Mouse (Mus musculus): ENCODE data around the gene Abraxas1. TPM values are rescaled to one million over a fixed set of nuclear protein-coding genes. Genes with fewer than 3 reads are reported as not detected.

Abraxas1 gene
- total and polyA plus RNA-seq, 3 experiments, result 14.6 to 61.7 (median 40.5) TPM

DNA sequence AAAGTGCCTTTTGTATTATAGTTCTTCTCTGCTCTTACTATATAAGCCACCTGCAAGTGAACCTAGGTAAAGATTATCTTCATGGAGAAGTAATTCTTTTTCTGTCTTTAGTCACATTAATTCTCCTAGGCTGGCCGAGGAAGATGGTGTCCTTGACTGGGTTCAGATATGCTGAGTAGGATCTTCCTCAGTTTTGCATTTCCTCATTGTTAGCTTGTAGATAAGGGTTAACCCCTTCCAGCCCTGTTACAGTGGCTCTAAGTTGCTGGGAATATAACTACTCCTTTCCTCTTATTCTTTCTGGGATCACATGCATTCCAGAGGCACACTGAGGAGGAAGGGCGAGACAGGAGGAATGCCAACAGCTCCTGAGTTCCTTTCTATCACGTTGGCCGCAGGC, 40.4 kb upstream of the Abraxas1 start:
- H3K27me3 ChIP-seq (ENCODE audit: insufficient read depth, low read length), result no peaks in the 10 kb centered on the region
- TF ChIP-seq CTCF (IDR thresholded peaks at IDR 0.05; ENCODE audit: low read depth, low read length) (no peak), GATA1 (IDR thresholded peaks at IDR 0.05; ENCODE audit: borderline replicate concordance, low read length) (no peak), POLR2AphosphoS5 (IDR thresholded peaks at IDR 0.05; ENCODE audit: insufficient replicate concordance, low read depth, low read length) (no peak), GATA2 (IDR thresholded peaks at IDR 0.05; ENCODE audit: borderline replicate concordance, low read depth, low read length) (no peak), TAL1 (conservative IDR thresholded peaks at IDR 0.05; ENCODE audit: low read depth, low read length) (no peak)
- no peaks in the 10 kb centered on the region for H3K4me1 ChIP-seq (ENCODE audit: insufficient read depth, low read depth, low read length)
- ATAC-seq (ENCODE audit: extremely low read depth, insufficient number of reproducible peaks, low FRiP score, poor library complexity, severe bottlenecking) (no peak), DNase-seq (ENCODE audit: low spot score) (no peak)
- 0 out of 2 replicates have a peak, but pooled peaks cover 2% of the 10 kb centered on the region for H3K9me3 ChIP-seq (replicated peaks)
- H3K36me3 ChIP-seq (replicated peaks), result no peaks in the 10 kb centered on the region
- no peak overlapping the region for H3K4me3 ChIP-seq (ENCODE audit: low read depth, low read length)

DNA sequence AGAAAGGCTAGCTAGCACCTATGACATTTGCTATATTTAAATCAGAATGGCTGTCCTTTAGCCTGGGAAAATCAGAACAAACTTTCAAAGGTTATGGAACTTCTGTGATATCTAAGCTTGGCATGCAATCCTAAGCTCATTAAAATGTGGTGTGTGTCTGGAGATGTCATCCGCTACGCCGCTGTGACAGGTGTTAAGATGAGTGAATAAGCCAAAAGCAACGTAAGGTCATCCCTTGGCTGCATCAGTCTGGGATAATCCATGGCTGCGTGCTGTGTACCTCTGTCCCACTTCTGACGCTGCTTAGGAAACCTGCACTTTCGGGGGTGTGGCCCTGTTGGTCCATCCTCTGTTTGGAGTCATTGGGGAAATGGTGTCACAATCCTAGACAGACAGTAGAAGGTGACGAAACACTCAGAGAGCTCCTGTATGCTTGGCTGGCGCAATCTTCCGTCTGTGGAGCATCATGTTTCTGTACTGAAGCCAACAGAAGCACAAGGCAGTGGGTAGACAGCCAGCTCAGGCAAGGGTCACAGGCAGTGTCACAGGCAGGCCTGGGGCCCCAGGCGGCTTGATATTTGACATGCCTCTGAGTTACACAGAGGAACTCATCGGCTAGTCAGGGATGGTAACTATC, 39.8 kb upstream of the Abraxas1 start:
- DNase-seq (ENCODE audit: low spot score) (no peak), ATAC-seq (ENCODE audit: extremely low read depth, insufficient number of reproducible peaks, low FRiP score, poor library complexity, severe bottlenecking) (no peak)
- Histone ChIP-seq H3K4me1 (ENCODE audit: insufficient read depth, low read depth, low read length) (no peaks in the 10 kb centered on the region), H3K4me3 (ENCODE audit: low read depth, low read length) (no peak overlapping the region), H3K27me3 (ENCODE audit: insufficient read depth, low read length) (no peaks in the 10 kb centered on the region), H3K9me3 (replicated peaks) (0 out of 2 replicates have a peak, but pooled peaks cover 2% of the 10 kb centered on the region), H3K36me3 (replicated peaks) (no peaks in the 10 kb centered on the region)
- TF ChIP-seq CTCF (IDR thresholded peaks at IDR 0.05; ENCODE audit: low read depth, low read length) (no peak), POLR2AphosphoS5 (IDR thresholded peaks at IDR 0.05; ENCODE audit: insufficient replicate concordance, low read depth, low read length) (no peak), GATA1 (IDR thresholded peaks at IDR 0.05; ENCODE audit: borderline replicate concordance, low read length) (no peak), GATA2 (IDR thresholded peaks at IDR 0.05; ENCODE audit: borderline replicate concordance, low read depth, low read length) (no peak), TAL1 (conservative IDR thresholded peaks at IDR 0.05; ENCODE audit: low read depth, low read length) (no peak)

- DNase-seq (ENCODE audit: low spot score) (no peak), ATAC-seq (ENCODE audit: extremely low read depth, insufficient number of reproducible peaks, low FRiP score, poor library complexity, severe bottlenecking) (no peak)
- no peaks in the 10 kb centered on the region for H3K9me3 ChIP-seq (replicated peaks)
- no peaks in the 10 kb centered on the region for H3K4me1 ChIP-seq (ENCODE audit: insufficient read depth, low read depth, low read length)
- H3K4me3 ChIP-seq (ENCODE audit: low read depth, low read length), result no peak overlapping the region
- H3K36me3 ChIP-seq (replicated peaks), result no peaks in the 10 kb centered on the region
- no peaks in the 10 kb centered on the region for H3K27me3 ChIP-seq (ENCODE audit: insufficient read depth, low read length)
- TF ChIP-seq POLR2AphosphoS5 (IDR thresholded peaks at IDR 0.05; ENCODE audit: insufficient replicate concordance, low read depth, low read length) (no peak), GATA2 (IDR thresholded peaks at IDR 0.05; ENCODE audit: borderline replicate concordance, low read depth, low read length) (no peak), TAL1 (conservative IDR thresholded peaks at IDR 0.05; ENCODE audit: low read depth, low read length) (no peak), CTCF (IDR thresholded peaks at IDR 0.05; ENCODE audit: low read depth, low read length) (no peak), GATA1 (IDR thresholded peaks at IDR 0.05; ENCODE audit: borderline replicate concordance, low read length) (no peak)
Measured at GRCm38 (mm10) chr5:100856552-100856951, 35.8 kb upstream of the Abraxas1 start.

DNA sequence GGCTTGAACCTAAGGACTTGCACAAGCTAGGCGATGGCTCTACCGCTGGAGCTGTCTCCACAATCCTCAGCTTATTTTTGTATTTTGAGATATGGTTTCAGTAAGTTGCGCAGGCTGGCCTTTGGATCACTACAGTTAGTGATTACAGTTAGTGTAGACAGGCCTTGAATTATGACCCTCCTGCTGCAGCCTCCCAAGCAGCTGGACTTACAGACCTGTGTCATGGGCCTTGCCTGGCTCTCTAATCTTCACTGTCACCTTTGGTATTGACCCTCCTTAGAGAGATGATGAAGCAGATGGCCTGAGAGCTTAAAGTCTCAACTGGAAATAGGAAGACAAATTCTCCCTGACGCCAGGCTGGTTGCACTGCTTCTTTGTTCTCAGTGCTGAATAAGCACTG, 33.2 kb upstream of the Abraxas1 start:
- H3K36me3 ChIP-seq (replicated peaks), result no peaks in the 10 kb centered on the region
- ATAC-seq (ENCODE audit: extremely low read depth, insufficient number of reproducible peaks, low FRiP score, poor library complexity, severe bottlenecking), result no peak
- no peak for DNase-seq (ENCODE audit: low spot score)
- no peak for TF ChIP-seq GATA1 (IDR thresholded peaks at IDR 0.05; ENCODE audit: borderline replicate concordance, low read length)
- TF ChIP-seq TAL1 (conservative IDR thresholded peaks at IDR 0.05; ENCODE audit: low read depth, low read length), result no peak
- no peak for TF ChIP-seq GATA2 (IDR thresholded peaks at IDR 0.05; ENCODE audit: borderline replicate concordance, low read depth, low read length)
- no peak for TF ChIP-seq POLR2AphosphoS5 (IDR thresholded peaks at IDR 0.05; ENCODE audit: insufficient replicate concordance, low read depth, low read length)
- no peak for TF ChIP-seq CTCF (IDR thresholded peaks at IDR 0.05; ENCODE audit: low read depth, low read length)
- no peaks in the 10 kb centered on the region for H3K27me3 ChIP-seq (ENCODE audit: insufficient read depth, low read length)
- no peak overlapping the region for H3K4me3 ChIP-seq (ENCODE audit: low read depth, low read length)
- no peaks in the 10 kb centered on the region for H3K4me1 ChIP-seq (ENCODE audit: insufficient read depth, low read depth, low read length)
- no peaks in the 10 kb centered on the region for H3K9me3 ChIP-seq (replicated peaks)

DNA sequence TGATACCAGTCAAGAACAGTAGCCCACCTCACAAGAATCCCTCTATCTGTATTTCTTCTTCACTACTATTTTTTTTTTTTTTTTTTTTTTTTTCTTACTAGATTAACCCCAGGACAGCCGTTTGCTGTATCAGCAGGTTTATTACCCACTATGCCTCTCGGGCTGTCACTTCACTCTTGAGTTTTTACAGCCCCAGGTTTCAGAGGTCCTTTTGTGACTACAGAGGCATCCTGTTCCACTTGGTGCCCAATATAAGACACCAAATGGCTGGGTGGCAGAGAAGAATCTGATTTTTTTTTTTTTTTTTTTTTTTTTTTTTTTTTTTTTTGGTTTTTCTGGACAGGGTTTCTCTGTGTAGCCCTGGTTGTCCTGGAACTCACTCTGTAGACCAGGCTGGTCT, 26.4 kb upstream of the Abraxas1 start:
- Histone ChIP-seq H3K9me3 (replicated peaks) (peaks cover 11% of the 10 kb centered on the region), H3K36me3 (replicated peaks) (no peaks in the 10 kb centered on the region), H3K4me1 (ENCODE audit: insufficient read depth, low read depth, low read length) (no peaks in the 10 kb centered on the region), H3K27me3 (ENCODE audit: insufficient read depth, low read length) (no peaks in the 10 kb centered on the region), H3K4me3 (ENCODE audit: low read depth, low read length) (no peak overlapping the region)
- DNase-seq (ENCODE audit: low spot score) (no peak), ATAC-seq (ENCODE audit: extremely low read depth, insufficient number of reproducible peaks, low FRiP score, poor library complexity, severe bottlenecking) (no peak)
- TF ChIP-seq CTCF (IDR thresholded peaks at IDR 0.05; ENCODE audit: low read depth, low read length) (no peak), GATA1 (IDR thresholded peaks at IDR 0.05; ENCODE audit: borderline replicate concordance, low read length) (no peak), GATA2 (IDR thresholded peaks at IDR 0.05; ENCODE audit: borderline replicate concordance, low read depth, low read length) (no peak), TAL1 (conservative IDR thresholded peaks at IDR 0.05; ENCODE audit: low read depth, low read length) (no peak), POLR2AphosphoS5 (IDR thresholded peaks at IDR 0.05; ENCODE audit: insufficient replicate concordance, low read depth, low read length) (no peak)

- H3K4me1 ChIP-seq (ENCODE audit: insufficient read depth, low read depth, low read length), result no peaks in the 10 kb centered on the region
- DNase-seq (ENCODE audit: low spot score) (no peak), ATAC-seq (ENCODE audit: extremely low read depth, insufficient number of reproducible peaks, low FRiP score, poor library complexity, severe bottlenecking) (no peak)
- H3K36me3 ChIP-seq (replicated peaks), result no peaks in the 10 kb centered on the region
- H3K27me3 ChIP-seq (ENCODE audit: insufficient read depth, low read length), result no peaks in the 10 kb centered on the region
- peaks cover 11% of the 10 kb centered on the region for H3K9me3 ChIP-seq (replicated peaks)
- no peak for TF ChIP-seq GATA2 (IDR thresholded peaks at IDR 0.05; ENCODE audit: borderline replicate concordance, low read depth, low read length)
- TF ChIP-seq GATA1 (IDR thresholded peaks at IDR 0.05; ENCODE audit: borderline replicate concordance, low read length), result no peak
- TF ChIP-seq POLR2AphosphoS5 (IDR thresholded peaks at IDR 0.05; ENCODE audit: insufficient replicate concordance, low read depth, low read length), result no peak
- no peak for TF ChIP-seq CTCF (IDR thresholded peaks at IDR 0.05; ENCODE audit: low read depth, low read length)
- TF ChIP-seq TAL1 (conservative IDR thresholded peaks at IDR 0.05; ENCODE audit: low read depth, low read length), result no peak
- H3K4me3 ChIP-seq (ENCODE audit: low read depth, low read length), result no peak overlapping the region
Measured at GRCm38 (mm10) chr5:100846599-100846920, 25.8 kb upstream of the Abraxas1 start.

All from G1E (cell line).